Mouse (Mus musculus): ENCODE results near the gene Dennd4c. TPM values are rescaled to one million over a fixed set of nuclear protein-coding genes. Genes with fewer than 3 reads are reported as not detected.
"Not testable (repeated sequence)": the region's sequence is repeated elsewhere in the genome, so short reads cannot be mapped to it uniquely, and the experiment has no call there.

Gene Dennd4c
- total and polyA plus RNA-seq, 3 experiments = 4.0 to 4.6 (median 4.2) TPM

DNA sequence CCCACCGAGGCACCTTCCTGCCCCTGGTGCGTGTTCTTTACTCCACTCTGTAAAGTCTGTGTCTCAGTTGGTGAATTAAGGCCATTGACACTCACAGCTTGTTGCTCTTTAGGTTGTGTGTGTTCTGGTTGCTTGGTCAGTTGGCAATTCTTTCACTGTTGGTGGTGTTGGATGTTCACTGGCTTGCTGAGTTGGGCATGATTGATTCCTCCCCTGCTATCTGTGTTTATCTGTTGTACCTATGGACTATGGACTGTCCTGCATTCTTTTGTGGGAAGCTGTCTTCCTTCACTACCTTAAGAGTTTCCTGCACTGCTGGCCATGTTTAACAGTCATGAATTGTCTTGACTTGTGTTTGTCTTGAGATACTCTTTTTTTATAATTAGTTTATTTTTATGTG is 83.5 kb downstream of the Dennd4c start:
- TF ChIP-seq USF1 (IDR thresholded peaks at IDR 0.05; ENCODE audit: low read depth, low read length) (no peak), MAFK (IDR thresholded peaks at IDR 0.05; ENCODE audit: insufficient replicate concordance, low read length) (no peak), TBP (conservative IDR thresholded peaks at IDR 0.05; ENCODE audit: low read depth, low read length) (no peak), JUN (IDR thresholded peaks at IDR 0.05; ENCODE audit: insufficient read depth, low read depth, low read length) (no peak), GABPA (IDR thresholded peaks at IDR 0.05; ENCODE audit: insufficient replicate concordance, low read depth, low read length) (no peak), ZMIZ1 (IDR thresholded peaks at IDR 0.05; ENCODE audit: low read depth, low read length) (no peak), UBTF (IDR thresholded peaks at IDR 0.05; ENCODE audit: low read depth, low read length) (no peak), MEF2A (IDR thresholded peaks at IDR 0.05; ENCODE audit: borderline replicate concordance, low read depth, low read length) (no peak), CHD1 (IDR thresholded peaks at IDR 0.05; ENCODE audit: low read depth, low read length) (no peak), EP300 (IDR thresholded peaks at IDR 0.05; ENCODE audit: low read length) (no peak), ZNF384 (IDR thresholded peaks at IDR 0.05; ENCODE audit: low read depth, low read length) (no peak), POLR2AphosphoS2 (IDR thresholded peaks at IDR 0.05; ENCODE audit: low read depth, low read length) (no peak)
- Histone ChIP-seq H3K4me3 (replicated peaks in 1 of 3; ENCODE audit: low read depth in 2 of 3, low read length in 2 of 3, poor library complexity in 1 of 3) (no peak overlapping the region), H3K9ac (ENCODE audit: insufficient read depth, low read depth) (no peak overlapping the region), H3K4me2 (ENCODE audit: insufficient read depth, low read depth, poor library complexity, severe bottlenecking) (no peak overlapping the region), H3K27ac (ENCODE audit: insufficient read depth, low read depth) (no peak overlapping the region), H3K36me3 (replicated peaks in 1 of 2; ENCODE audit: control insufficient read depth in 1 of 2, insufficient read depth in 1 of 2, low read length in 1 of 2) (peaks cover 3 to 37% of the 10 kb centered on the region in 2 experiments), H3K4me1 (ENCODE audit: control insufficient read depth in 1 of 2, insufficient read depth in 2 of 2) (no peaks in the 10 kb centered on the region), H3K9me3 (replicated peaks; ENCODE audit: low read length) (no peaks in the 10 kb centered on the region), H3K27me3 (replicated peaks) (no peaks in the 10 kb centered on the region), H3K79me2 (replicated peaks; ENCODE audit: control insufficient read depth, extremely low read depth, insufficient read depth, poor library complexity, severe bottlenecking) (no peaks in the 10 kb centered on the region)
- dilution Hi-C loops (cut with MboI; ENCODE audit: extremely low pct_ligation_motif_present, extremely low pct_unique_long_range_greater_than_20kb, low sequenced_read_pairs) (no loop called here), in situ Hi-C loops (cut with MboI; ENCODE audit: low pct_ligation_motif_present, low pct_unique_long_range_greater_than_20kb, low sequenced_read_pairs) (no loop called here)
- no peak for DNase-seq (ENCODE audit: extremely low read depth)

DNA sequence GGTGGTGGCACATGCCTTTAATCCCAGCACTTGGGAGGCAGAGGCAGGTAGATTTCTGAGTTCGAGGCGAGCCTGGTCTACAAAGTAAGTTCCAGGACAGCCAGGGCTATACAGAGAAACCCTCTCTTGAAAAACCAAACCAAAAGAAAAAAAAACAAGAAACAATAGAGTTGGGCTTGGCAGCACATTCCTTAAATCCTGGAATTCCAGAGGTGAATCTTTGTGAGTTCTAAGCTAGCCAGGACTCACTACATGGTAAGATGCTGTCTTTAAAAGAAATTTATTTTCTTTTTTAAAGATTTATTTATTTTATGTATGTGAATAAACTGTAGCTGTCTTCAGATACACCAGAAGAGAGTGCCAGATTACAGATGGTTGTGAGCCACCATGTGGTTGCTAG is 92.8 kb downstream of the Dennd4c start:
- peaks cover 17 to 39% of the 10 kb centered on the region in 2 experiments for H3K36me3 ChIP-seq (replicated peaks in 1 of 2; ENCODE audit: control insufficient read depth in 1 of 2, insufficient read depth in 1 of 2, low read length in 1 of 2)
- H3K27ac ChIP-seq (ENCODE audit: insufficient read depth, low read depth); H3K9me3 ChIP-seq (replicated peaks; ENCODE audit: low read length); H3K4me2 ChIP-seq (ENCODE audit: insufficient read depth, low read depth, poor library complexity, severe bottlenecking); H3K4me3 ChIP-seq (replicated peaks in 1 of 3; ENCODE audit: low read depth in 2 of 3, low read length in 2 of 3, poor library complexity in 1 of 3); H3K9ac ChIP-seq (ENCODE audit: insufficient read depth, low read depth); in situ Hi-C loops (cut with MboI; ENCODE audit: low pct_ligation_motif_present, low pct_unique_long_range_greater_than_20kb, low sequenced_read_pairs); DNase-seq (ENCODE audit: extremely low read depth); H3K27me3 ChIP-seq (replicated peaks); H3K4me1 ChIP-seq (ENCODE audit: control insufficient read depth in 1 of 2, insufficient read depth in 2 of 2); dilution Hi-C loops (cut with MboI; ENCODE audit: extremely low pct_ligation_motif_present, extremely low pct_unique_long_range_greater_than_20kb, low sequenced_read_pairs); H3K79me2 ChIP-seq (replicated peaks; ENCODE audit: control insufficient read depth, extremely low read depth, insufficient read depth, poor library complexity, severe bottlenecking): not testable (repeated sequence)

DNA sequence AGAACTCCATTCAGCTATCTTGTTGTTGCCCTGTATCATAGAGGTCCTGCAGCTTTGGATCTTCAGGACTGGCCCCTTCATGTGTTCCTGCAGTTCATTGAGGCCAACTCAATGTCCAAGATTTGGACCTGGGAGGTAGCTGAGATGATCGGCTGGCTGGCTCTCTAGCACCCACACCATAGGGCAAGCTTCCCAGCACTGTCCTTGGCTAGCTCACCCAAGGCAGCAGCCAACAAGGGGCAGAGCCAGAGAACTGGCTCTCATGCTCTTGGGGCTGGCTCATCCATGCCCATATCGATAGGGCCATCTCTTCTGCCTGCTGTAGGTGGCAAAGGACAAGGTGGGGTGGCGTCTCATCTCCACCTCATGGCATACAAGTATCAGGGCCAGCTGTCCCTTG is 97.0 kb downstream of the Dennd4c start:
- Histone ChIP-seq H3K27me3 (replicated peaks) (no peaks in the 10 kb centered on the region), H3K4me2 (ENCODE audit: insufficient read depth, low read depth, poor library complexity, severe bottlenecking) (no peak overlapping the region), H3K9ac (ENCODE audit: insufficient read depth, low read depth) (no peak overlapping the region), H3K36me3 (replicated peaks in 1 of 2; ENCODE audit: control insufficient read depth in 1 of 2, insufficient read depth in 1 of 2, low read length in 1 of 2) (peaks cover 7 to 30% of the 10 kb centered on the region in 2 experiments), H3K27ac (ENCODE audit: insufficient read depth, low read depth) (no peak overlapping the region), H3K4me3 (replicated peaks in 1 of 3; ENCODE audit: low read depth in 2 of 3, low read length in 2 of 3, poor library complexity in 1 of 3) (no peak overlapping the region), H3K4me1 (ENCODE audit: control insufficient read depth in 1 of 2, insufficient read depth in 2 of 2) (no peaks in the 10 kb centered on the region), H3K79me2 (replicated peaks; ENCODE audit: control insufficient read depth, extremely low read depth, insufficient read depth, poor library complexity, severe bottlenecking) (no peaks in the 10 kb centered on the region), H3K9me3 (replicated peaks; ENCODE audit: low read length) (no peaks in the 10 kb centered on the region)
- dilution Hi-C loops (cut with MboI; ENCODE audit: extremely low pct_ligation_motif_present, extremely low pct_unique_long_range_greater_than_20kb, low sequenced_read_pairs) = no loop called here
- no peak for DNase-seq (ENCODE audit: extremely low read depth)
- in situ Hi-C loops (cut with MboI; ENCODE audit: low pct_ligation_motif_present, low pct_unique_long_range_greater_than_20kb, low sequenced_read_pairs) = no loop called here
- TF ChIP-seq EP300 (IDR thresholded peaks at IDR 0.05; ENCODE audit: low read length) (no peak), GABPA (IDR thresholded peaks at IDR 0.05; ENCODE audit: insufficient replicate concordance, low read depth, low read length) (no peak), JUN (IDR thresholded peaks at IDR 0.05; ENCODE audit: insufficient read depth, low read depth, low read length) (no peak), MYC (IDR thresholded peaks at IDR 0.05; ENCODE audit: low read depth, low read length) (no peak), POLR2A (IDR thresholded peaks at IDR 0.05; ENCODE audit: low read depth, low read length) (no peak), HCFC1 (IDR thresholded peaks at IDR 0.05; ENCODE audit: low read depth, low read length) (no peak), CHD1 (IDR thresholded peaks at IDR 0.05; ENCODE audit: low read depth, low read length) (no peak), UBTF (IDR thresholded peaks at IDR 0.05; ENCODE audit: low read depth, low read length) (no peak), USF2 (conservative IDR thresholded peaks at IDR 0.05; ENCODE audit: low read depth, low read length) (no peak), RCOR1 (conservative IDR thresholded peaks at IDR 0.05; ENCODE audit: low read depth, low read length) (no peak), ETS1 (conservative IDR thresholded peaks at IDR 0.05; ENCODE audit: low read depth, low read length) (no peak), MXI1 (IDR thresholded peaks at IDR 0.05; ENCODE audit: low read depth, low read length) (no peak), IRF4 (IDR thresholded peaks at IDR 0.05; ENCODE audit: low read depth, low read length) (no peak), NRF1 (IDR thresholded peaks at IDR 0.05; ENCODE audit: low read depth, low read length) (no peak), E2F4 (IDR thresholded peaks at IDR 0.05; ENCODE audit: insufficient replicate concordance, low read depth, low read length) (no peak), MAX (IDR thresholded peaks at IDR 0.05; ENCODE audit: low read length) (no peak), CHD2 (IDR thresholded peaks at IDR 0.05; ENCODE audit: low read length) (no peak), JUND (conservative IDR thresholded peaks at IDR 0.05; ENCODE audit: low read depth, low read length) (no peak), ZKSCAN1 (IDR thresholded peaks at IDR 0.05; ENCODE audit: borderline replicate concordance, low read depth, low read length) (no peak)
